Comparison of ENCODE assay signal across 8 mouse cellular contexts in the genomic region with DNA sequence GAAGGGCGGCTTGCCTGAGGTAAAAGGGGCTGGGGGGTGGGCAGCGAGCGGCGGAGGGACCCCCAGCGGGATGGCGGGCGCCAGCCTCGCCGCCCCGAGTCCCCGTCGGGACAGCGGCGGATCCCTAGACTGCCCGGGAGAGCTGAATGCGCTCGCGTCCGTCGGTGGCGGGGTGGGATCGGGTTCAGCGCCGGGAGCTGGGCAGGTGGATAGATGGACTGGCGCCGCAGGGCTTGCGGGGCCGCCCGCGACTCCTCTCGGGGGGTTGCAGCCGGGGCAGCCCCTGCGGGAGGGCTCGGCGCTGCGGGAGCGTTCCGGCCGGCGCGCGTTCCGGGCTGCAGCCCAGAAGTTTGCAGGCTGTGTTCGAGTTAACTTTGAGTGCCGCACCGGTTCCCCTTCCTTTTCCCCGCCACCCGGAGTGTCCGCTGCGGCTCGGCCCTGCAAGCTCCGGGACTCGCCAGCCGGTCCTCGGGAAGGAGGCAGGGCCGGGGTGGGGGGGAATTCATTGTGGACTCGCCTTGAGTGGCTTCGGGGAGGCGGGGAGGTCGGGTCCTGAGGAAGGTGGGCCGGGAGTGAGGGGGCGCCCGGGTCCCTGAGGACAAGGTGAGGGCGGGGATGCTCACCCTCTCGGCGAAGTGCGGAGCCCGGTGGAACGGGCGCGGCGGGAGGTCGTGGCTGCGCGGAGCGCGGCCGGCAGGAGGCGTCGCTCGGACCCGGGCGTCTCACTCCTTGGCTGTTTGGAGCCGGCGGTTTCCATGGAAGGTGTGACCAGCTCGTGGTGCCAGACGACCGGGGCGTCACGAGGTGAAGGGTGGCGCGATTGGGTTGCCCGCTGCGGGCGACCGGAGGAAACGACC. TPM values are rescaled to one million over a fixed set of nuclear protein-coding genes. Genes with fewer than 3 reads are reported as not detected.
DNase-seq lines count a peak whose midpoint lies in the region.

No protein-coding gene starts in this region.

- intact Hi-C loops in left cerebral cortex, postnatal 4 days (cut with DNase I) = loop anchor here (5.0 to 10.0 kb wide), 5 partner anchors 64 to 398 kb away; no protein-coding TSS in a partner anchor

- DNase-seq in adrenal gland, adult 8-10 months = peak; percentile 54
- DNase-seq in embryo, embryonic 11.5 days (ENCODE audit: low read depth, low spot score) = peak; percentile 54
- DNase-seq in heart, adult 11 months = peak; percentile 97
- DNase-seq in kidney, adult 11 months = peak; percentile 64
- DNase-seq in left cerebral cortex, postnatal 4 days = peak; percentile 74
- peak; percentile 85 for DNase-seq in midbrain, embryonic 10.5 days (ENCODE audit: low spot score)
- peak; percentile 35 to 37 for DNase-seq in right cerebral cortex, postnatal 36 days (ENCODE audit: low spot score in 2 of 2)
- peak; percentile 53 to 65 for DNase-seq in urinary bladder, postnatal 36 days (ENCODE audit: low spot score in 2 of 2)

- under 1% methylated on average over 97 of the region's 97 CpGs for WGBS in midbrain, embryonic 10.5 days

- H3K4me1 ChIP-seq in midbrain, embryonic 10.5 days = peaks cover 26% of the 10 kb centered on the region

- H3K27ac ChIP-seq in midbrain, embryonic 10.5 days (replicated peaks) = peak overlapping the region; percentile 99

- H3K36me3 ChIP-seq in midbrain, embryonic 10.5 days = peaks cover 24% of the 10 kb centered on the region

- H3K9me3 ChIP-seq in midbrain, embryonic 10.5 days (replicated peaks) = no peaks in the 10 kb centered on the region

- no peaks in the 10 kb centered on the region for H3K27me3 ChIP-seq in midbrain, embryonic 10.5 days (ENCODE audit: low read depth, poor library complexity, severe bottlenecking)

- H3K4me3 ChIP-seq in midbrain, embryonic 10.5 days = peak overlapping the region; percentile 76

RNA-seq across cellular contexts. Expression of gene Tiparp, which starts 0.6 kb away (rescaled TPM):
- total RNA-seq in adrenal gland, adult 8-10 months (2022) = 10 to 100 TPM in 3 of 4 experiments, 1 to 10 TPM in 1; 8.5 to 13.0 (median 11.4) TPM
- total RNA-seq in left cerebral cortex, postnatal 4 days (2021) = 10 to 100 TPM; 13.7 to 17.3 TPM
- polyA plus RNA-seq in midbrain, embryonic 10.5 days (2016; fragmentation: Nextera tagmentation; extraction: Ambion mirVana) = 43.4 and 44.9 TPM in 2 replicates

Comparison
In these comparisons a context has a peak if more than half of its experiments do, and no peak if none do; other contexts are left out.
1. Peak in every context shown above with its lines: DNase-seq, H3K4me3 ChIP-seq and H3K27ac ChIP-seq.
2. DNase-seq: peak in every context shown above with its lines; median percentile 97 in heart, adult 11 months; 85 in midbrain, embryonic 10.5 days; 74 in left cerebral cortex, postnatal 4 days; 64 in kidney, adult 11 months; 59 in urinary bladder, postnatal 36 days; 54 in adrenal gland, adult 8-10 months; 54 in embryo, embryonic 11.5 days; 36 in right cerebral cortex, postnatal 36 days.